Mouse (Mus musculus) cerebellum, adult 2 months (tissue): Measurements from ENCODE around the gene Sowaha.

Experiments used
- CTCF ChIP-seq: fragments of 200-500 bp; IDR thresholded peaks from 2 replicates; pipeline ENCODE4 v1.5.1; 2011; ENCODE audit warnings: low read depth, mild to moderate bottlenecking, control low read depth, low read length, moderate library complexity, borderline replicate concordance; ENCODE audit not compliant: insufficient read depth
- POLR2A ChIP-seq: fragments of 200-500 bp; IDR thresholded peaks from 2 replicates; pipeline ENCODE4 v1.6.1; 2011; ENCODE audit warnings: low read length, control low read depth, borderline replicate concordance; ENCODE audit not compliant: insufficient read depth

DNA sequence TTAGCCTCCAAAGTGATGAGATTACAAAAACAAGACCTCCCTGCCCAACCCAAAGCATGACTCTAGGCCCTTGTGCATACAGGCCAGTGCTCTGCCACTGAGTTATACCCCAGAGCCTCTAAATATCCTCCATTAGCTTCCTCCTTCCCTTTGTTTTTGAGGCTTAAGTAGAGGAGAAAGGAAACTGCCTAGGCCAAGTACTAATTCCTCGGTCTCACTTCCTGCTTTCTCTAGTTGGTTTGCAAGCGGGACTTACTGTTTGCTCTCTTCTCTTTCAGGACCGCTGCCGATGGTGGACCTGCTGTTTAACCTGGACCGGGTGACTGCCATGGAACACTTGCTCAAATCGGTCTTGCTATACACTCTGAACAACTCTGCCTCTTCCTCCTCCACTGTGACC lies 43.7 kb downstream of the Sowaha start:
- TF ChIP-seq POLR2A (no peak), CTCF (no peak)
